9 mouse cellular contexts compared by ENCODE assay signal in genomic region chr4:32358602-32359464, GRCm38 (mm10).
DNase-seq lines count a peak whose midpoint lies in the region; ATAC-seq lines count a peak whose summit lies in the region.
"Had no signal": no experiment of that assay in that cellular context is flagged by ENCODE, and none has a peak within 500 bp of the region (broad histone marks: within the 10 kb centered on the region; RNA-seq: fewer than 3 reads in every experiment).

No protein-coding gene starts in this region.

- no peaks in the 10 kb centered on the region for H3K9me3 ChIP-seq in kidney, embryonic 15.5 days (replicated peaks)
- H3K9me3 ChIP-seq in embryonic facial prominence, embryonic 11.5 days (replicated peaks; ENCODE audit: control insufficient read depth, low read length): no peaks in the 10 kb centered on the region
- no peaks in the 10 kb centered on the region for H3K9me3 ChIP-seq in midbrain, embryonic 15.5 days

- peaks cover 22% of the 10 kb centered on the region for H3K4me1 ChIP-seq in kidney, embryonic 15.5 days
- peaks cover 10% of the 10 kb centered on the region for H3K4me1 ChIP-seq in embryonic facial prominence, embryonic 11.5 days (ENCODE audit: control insufficient read depth, insufficient read depth, low read length)
- peaks cover 35% of the 10 kb centered on the region for H3K4me1 ChIP-seq in midbrain, embryonic 15.5 days

- H3K4me2 ChIP-seq in kidney, embryonic 15.5 days: peak overlapping the region; percentile 35
- H3K4me2 ChIP-seq in embryonic facial prominence, embryonic 11.5 days (ENCODE audit: low read depth, low read length): no peak overlapping the region
- peak overlapping the region; percentile 33 for H3K4me2 ChIP-seq in midbrain, embryonic 15.5 days

- H3K27me3 ChIP-seq in kidney, embryonic 15.5 days: no peaks in the 10 kb centered on the region
- no peaks in the 10 kb centered on the region for H3K27me3 ChIP-seq in embryonic facial prominence, embryonic 11.5 days (ENCODE audit: control insufficient read depth, insufficient read depth, low read length)
- no peaks in the 10 kb centered on the region for H3K27me3 ChIP-seq in midbrain, embryonic 15.5 days (replicated peaks)

- H3K9ac ChIP-seq in kidney, embryonic 15.5 days: no peak overlapping the region
- H3K9ac ChIP-seq in embryonic facial prominence, embryonic 11.5 days (replicated peaks; ENCODE audit: low read length): no peak overlapping the region
- no peak overlapping the region for H3K9ac ChIP-seq in midbrain, embryonic 15.5 days

- DNase-seq in kidney, postnatal 25 days: no peak
- peak; percentile 67 for DNase-seq in embryonic facial prominence, embryonic 11.5 days (ENCODE audit: low spot score)
- peak; percentile 26 for DNase-seq in heart, postnatal 4 days
- no peak for DNase-seq in left cerebral cortex, adult 9 months (ENCODE audit: low spot score in 2 of 2)
- DNase-seq in layer of hippocampus, adult 8-10 months (ENCODE audit: low spot score in 2 of 2): no peak
- no peak for DNase-seq in adrenal gland, postnatal 14 days

- H3K27ac ChIP-seq in kidney, embryonic 15.5 days: peak overlapping the region; percentile 76
- H3K27ac ChIP-seq in embryonic facial prominence, embryonic 11.5 days (replicated peaks; ENCODE audit: low read depth, low read length): peak overlapping the region; percentile 9; the same call in 1 of the 2 replicates
- H3K27ac ChIP-seq in midbrain, embryonic 15.5 days: peak overlapping the region; percentile 77

- 42% methylated on average over 12 of the region's 12 CpGs for WGBS in kidney, embryonic 15.5 days
- 36% methylated on average over 12 of the region's 12 CpGs for WGBS in embryonic facial prominence, embryonic 11.5 days
- 23% methylated on average over 12 of the region's 12 CpGs for WGBS in midbrain, embryonic 15.5 days

- H3K36me3 ChIP-seq in kidney, embryonic 15.5 days: no peaks in the 10 kb centered on the region
- H3K36me3 ChIP-seq in embryonic facial prominence, embryonic 11.5 days (replicated peaks; ENCODE audit: control insufficient read depth, insufficient read depth, low read depth, low read length): no peaks in the 10 kb centered on the region
- no peaks in the 10 kb centered on the region for H3K36me3 ChIP-seq in midbrain, embryonic 15.5 days (replicated peaks)

- ATAC-seq in kidney, embryonic 15.5 days (replicated peaks; ENCODE audit: low FRiP score): no peak
- ATAC-seq in embryonic facial prominence, embryonic 11.5 days (replicated peaks; ENCODE audit: insufficient number of reproducible peaks, low FRiP score, low TSS enrichment, low read depth): peak; percentile 74
- peak; percentile 70 for ATAC-seq in midbrain, embryonic 15.5 days (replicated peaks)

- no peak overlapping the region for H3K4me3 ChIP-seq in kidney, embryonic 15.5 days (replicated peaks)
- H3K4me3 ChIP-seq in embryonic facial prominence, embryonic 11.5 days (ENCODE audit: low read depth, low read length): no peak overlapping the region
- H3K4me3 ChIP-seq in midbrain, embryonic 15.5 days: no peak overlapping the region
- H3K4me3 ChIP-seq: erythroblast, embryonic 14.5 days had no signal

Comparison
In these comparisons a context has a peak if more than half of its experiments do, and no peak if none do; other contexts are left out.
1. H3K27ac ChIP-seq: peak in every context shown above with its lines; median percentile 77 in midbrain, embryonic 15.5 days; 76 in kidney, embryonic 15.5 days; 9 in embryonic facial prominence, embryonic 11.5 days.
2. DNase-seq: peak in embryonic facial prominence, embryonic 11.5 days (single experiment) and heart, postnatal 4 days (single experiment); none in kidney, postnatal 25 days (0 of 2), left cerebral cortex, adult 9 months (0 of 2), layer of hippocampus, adult 8-10 months (0 of 2) and adrenal gland, postnatal 14 days (single experiment).